Mouse (Mus musculus) cerebellum, adult 2 months (tissue): ENCODE data around the gene Knl1.

Experiments
- CTCF ChIP-seq: fragments of 200-500 bp; IDR thresholded peaks from 2 replicates; pipeline ENCODE4 v1.5.1; 2011; ENCODE audit warnings: low read depth, mild to moderate bottlenecking, control low read depth, low read length, moderate library complexity, borderline replicate concordance; ENCODE audit not compliant: insufficient read depth
- POLR2A ChIP-seq: fragments of 200-500 bp; IDR thresholded peaks from 2 replicates; pipeline ENCODE4 v1.6.1; 2011; ENCODE audit warnings: low read length, control low read depth, borderline replicate concordance; ENCODE audit not compliant: insufficient read depth

- TF ChIP-seq CTCF (no peak), POLR2A (no peak)
Observed at GRCm38 (mm10) chr2:119015604-119016180, 31.2 kb upstream of the Knl1 start.
